Mouse (Mus musculus) adrenal gland, adult (tissue): ENCODE results near the gene Bak1.

Experiments used
- DNase-seq, 2 experiments: peaks; one replicate each; pipeline ENCODE4 v3.0.0; 2022 to 2023; ENCODE audit warnings: low spot score in 1 of 2; ENCODE audit not compliant: inconsistent age in 2 of 2

Bak1 gene

GRCm38 (mm10) chr17:27050853-27051252 is 22.0 kb upstream of the Bak1 start:
- no peak for DNase-seq

- no peak for DNase-seq
These were observed 19.8 kb upstream of the Bak1 start for GRCm38 (mm10) chr17:27048445-27049239.

GRCm38 (mm10) chr17:27047762-27048444 is 19.1 kb upstream of the Bak1 start:
- DNase-seq: no peak

- no peak for DNase-seq
These were observed 16.4 kb upstream of the Bak1 start for GRCm38 (mm10) chr17:27045164-27045563.

- peak in 1 of 2 experiments; percentile 56 for DNase-seq
These were observed 14.0 kb upstream of the Bak1 start for GRCm38 (mm10) chr17:27042840-27043239.

GRCm38 (mm10) chr17:27041787-27042055 is 12.9 kb upstream of the Bak1 start:
- DNase-seq: no peak

GRCm38 (mm10) chr17:27041046-27041786 is 12.4 kb upstream of the Bak1 start:
- DNase-seq: no peak

- DNase-seq: no peak
These were observed 11.7 kb upstream of the Bak1 start for GRCm38 (mm10) chr17:27040304-27041045.

- DNase-seq: no peak
These were observed 10.8 kb upstream of the Bak1 start for GRCm38 (mm10) chr17:27039432-27040102.

- peak; percentile 83 to 86 for DNase-seq
These were observed 9.7 kb upstream of the Bak1 start for GRCm38 (mm10) chr17:27038335-27039050.

- DNase-seq: no peak
These were observed 7.7 kb upstream of the Bak1 start for GRCm38 (mm10) chr17:27036465-27036864.

- peak; percentile 75 to 93 for DNase-seq
These were observed 4.1 kb upstream of the Bak1 start for GRCm38 (mm10) chr17:27032869-27033268.

GRCm38 (mm10) chr17:27032328-27032727 is 3.5 kb upstream of the Bak1 start:
- DNase-seq: peak in 1 of 2 experiments; percentile 36

GRCm38 (mm10) chr17:27030896-27031295 is 2.1 kb upstream of the Bak1 start:
- no peak for DNase-seq

- DNase-seq: no peak
These were observed 622 bp upstream of the Bak1 start for GRCm38 (mm10) chr17:27029431-27029830.

- peak; percentile 93 to 97 for DNase-seq
These were observed 469 bp downstream of the Bak1 start for GRCm38 (mm10) chr17:27028284-27028795.

- DNase-seq: peak in 1 of 2 experiments; percentile 80
These were observed 1.1 kb downstream of the Bak1 start for GRCm38 (mm10) chr17:27027460-27028283.

GRCm38 (mm10) chr17:27025951-27026350 is 2.9 kb downstream of the Bak1 start:
- no peak for DNase-seq
